Mouse (Mus musculus) MEL (cell line): ENCODE data around the gene Olfr1019. TPM values are rescaled to one million over a fixed set of nuclear protein-coding genes. Genes with fewer than 3 reads are reported as not detected.

Source experiments
- DNase-seq: peaks from one replicate; pipeline ENCODE4 v3.0.0; 2011; ENCODE audit warnings: low read depth, low spot score
- H3K27ac ChIP-seq: 2 replicates; pipeline ENCODE4 v1.5.1; 2012; ENCODE audit warnings: low read depth, mild to moderate bottlenecking, control low read depth, low read length, moderate library complexity; ENCODE audit not compliant: control insufficient read depth
- H3K27me3 ChIP-seq, 2 experiments: fragments of 150-350 bp in 1 of 2; sonication (generic) in 1 of 2; 2 replicates each; pipeline ENCODE4 v1.6.1; 2012; ENCODE audit warnings: low read length in 2 of 2, mild to moderate bottlenecking in 2 of 2, improper control_type of control experiment in 1 of 2, moderate library complexity in 1 of 2; ENCODE audit not compliant: insufficient read depth in 2 of 2, control insufficient read depth in 1 of 2
- H3K36me3 ChIP-seq, 2 experiments: 2 replicates each; pipeline ENCODE4 v1.6.1; 2012 to 2014; ENCODE audit warnings: low read length in 2 of 2, improper control_type of control experiment in 1 of 2, inconsistent platforms in 1 of 2, mild to moderate bottlenecking in 1 of 2; ENCODE audit not compliant: insufficient read depth in 2 of 2, control insufficient read depth in 1 of 2
- H3K4me1 ChIP-seq, 2 experiments: fragments of 150-350 bp in 1 of 2; sonication (generic) in 1 of 2; 2 replicates each; pipeline ENCODE4 v1.6.1; 2012; ENCODE audit warnings: low read length in 2 of 2, improper control_type of control experiment in 1 of 2, mild to moderate bottlenecking in 1 of 2; ENCODE audit not compliant: insufficient read depth in 2 of 2, control insufficient read depth in 1 of 2
- H3K4me3 ChIP-seq, 2 experiments: fragments of 150-350 bp in 1 of 2; sonication (generic) in 1 of 2; 2 replicates each; pipeline ENCODE4 v1.5.1; 2012; ENCODE audit warnings: low read depth in 2 of 2, low read length in 2 of 2, mild to moderate bottlenecking in 2 of 2, moderate library complexity in 2 of 2, control low read depth in 1 of 2, improper control_type of control experiment in 1 of 2; ENCODE audit not compliant: control insufficient read depth in 1 of 2, insufficient read depth in 1 of 2
- H3K79me2 ChIP-seq: 2 replicates; pipeline ENCODE4 v1.6.1; 2012; ENCODE audit warnings: mild to moderate bottlenecking, low read length, moderate library complexity; ENCODE audit not compliant: control insufficient read depth, poor library complexity, insufficient read depth
- H3K9ac ChIP-seq: 2 replicates; pipeline ENCODE4 v1.6.1; 2012; ENCODE audit warnings: low read depth, mild to moderate bottlenecking, control low read depth, low read length, moderate library complexity; ENCODE audit not compliant: control insufficient read depth, poor library complexity, severe bottlenecking
- H3K9me3 ChIP-seq: fragments of 150-350 bp; sonication (generic); replicated peaks from 2 replicates; pipeline ENCODE4 v1.6.1; 2012; ENCODE audit warnings: mild to moderate bottlenecking, low read length, improper control_type of control experiment, moderate library complexity; ENCODE audit not compliant: insufficient read depth
- CTCF ChIP-seq, 3 experiments: IDR thresholded peaks in 2 of 3; conservative IDR thresholded peaks in 1 of 3; 2 replicates each; pipeline ENCODE4 v1.5.1; 2011 to 2012; ENCODE audit warnings: low read length in 3 of 3, low read depth in 2 of 3, mild to moderate bottlenecking in 2 of 3, improper control_type of control experiment in 1 of 3, inconsistent platforms in 1 of 3, mixed read lengths in 1 of 3, moderate library complexity in 1 of 3; ENCODE audit not compliant: control insufficient read depth in 1 of 3, insufficient read depth in 1 of 3, poor library complexity in 1 of 3, severe bottlenecking in 1 of 3
- EP300 ChIP-seq, 2 experiments: IDR thresholded peaks; 2 replicates each; pipeline ENCODE4 v1.6.1; 2011; ENCODE audit warnings: improper control_type of control experiment in 2 of 2, low read length in 2 of 2, low read depth in 1 of 2, mild to moderate bottlenecking in 1 of 2
- ETS1 ChIP-seq: IDR thresholded peaks from 2 replicates; pipeline ENCODE4 v1.6.1; 2012; ENCODE audit warnings: low read depth, mild to moderate bottlenecking, inconsistent platforms, low read length, improper control_type of control experiment, moderate library complexity
- MAFK ChIP-seq: IDR thresholded peaks from 2 replicates; pipeline ENCODE4 v1.6.1; 2011; ENCODE audit warnings: low read depth, mild to moderate bottlenecking, low read length, improper control_type of control experiment, borderline replicate concordance
- MAX ChIP-seq: IDR thresholded peaks from 2 replicates; pipeline ENCODE4 v1.6.1; 2011; ENCODE audit warnings: low read length, improper control_type of control experiment
- MAZ ChIP-seq: IDR thresholded peaks from 2 replicates; pipeline ENCODE4 v1.6.1; 2012; ENCODE audit warnings: low read depth, mild to moderate bottlenecking, inconsistent platforms, low read length, improper control_type of control experiment
- MEF2A ChIP-seq: IDR thresholded peaks from 2 replicates; pipeline ENCODE4 v1.6.1; 2014; ENCODE audit warnings: low read depth, mild to moderate bottlenecking, inconsistent platforms, low read length, improper control_type of control experiment; ENCODE audit not compliant: poor library complexity, insufficient replicate concordance, severe bottlenecking; ENCODE audit errors: extremely low read depth
- NELFE ChIP-seq: IDR thresholded peaks from 2 replicates; pipeline ENCODE4 v1.6.1; 2011; ENCODE audit warnings: low read depth, low read length, improper control_type of control experiment
- NRF1 ChIP-seq: IDR thresholded peaks from 2 replicates; pipeline ENCODE4 v1.6.1; 2014; ENCODE audit warnings: low read depth, mild to moderate bottlenecking, inconsistent platforms, low read length, improper control_type of control experiment, moderate library complexity; ENCODE audit not compliant: poor library complexity, insufficient read depth, severe bottlenecking
- POLR2AphosphoS2 ChIP-seq: IDR thresholded peaks from 2 replicates; pipeline ENCODE4 v1.6.1; 2011; ENCODE audit warnings: low read length, improper control_type of control experiment
- POLR2AphosphoS5 ChIP-seq: IDR thresholded peaks from 2 replicates; pipeline ENCODE4 v1.6.1; 2012; ENCODE audit warnings: low read depth, borderline replicate concordance, mild to moderate bottlenecking, inconsistent platforms, low read length, moderate library complexity, mixed read lengths
- RCOR1 ChIP-seq: IDR thresholded peaks from 2 replicates; pipeline ENCODE4 v1.6.1; 2012; ENCODE audit warnings: low read depth, mild to moderate bottlenecking, inconsistent platforms, low read length, improper control_type of control experiment
- SIN3A ChIP-seq: IDR thresholded peaks from 2 replicates; pipeline ENCODE4 v1.6.1; 2012; ENCODE audit warnings: low read length, improper control_type of control experiment, inconsistent platforms
- SMC3 ChIP-seq: IDR thresholded peaks from 2 replicates; pipeline ENCODE4 v1.6.1; 2011; ENCODE audit warnings: low read depth, low read length, improper control_type of control experiment
- TBP ChIP-seq: IDR thresholded peaks from 2 replicates; pipeline ENCODE4 v1.8.0; 2011; ENCODE audit warnings: low read depth, low read length, improper control_type of control experiment
- TCF12 ChIP-seq: IDR thresholded peaks from 2 replicates; pipeline ENCODE4 v1.6.1; 2014; ENCODE audit warnings: low read depth, mild to moderate bottlenecking, inconsistent platforms, low read length, improper control_type of control experiment, moderate library complexity
- UBTF ChIP-seq: IDR thresholded peaks from 2 replicates; pipeline ENCODE4 v1.6.1; 2012; ENCODE audit warnings: low read depth, mild to moderate bottlenecking, inconsistent platforms, low read length, improper control_type of control experiment, moderate library complexity, borderline replicate concordance; ENCODE audit not compliant: insufficient read depth
- USF1 ChIP-seq: IDR thresholded peaks from 2 replicates; pipeline ENCODE4 v1.6.1; 2014; ENCODE audit warnings: low read depth, mild to moderate bottlenecking, inconsistent platforms, low read length, improper control_type of control experiment, moderate library complexity
- ZC3H11A ChIP-seq: IDR thresholded peaks from 2 replicates; pipeline ENCODE4 v1.6.1; 2012; ENCODE audit warnings: low read depth, mild to moderate bottlenecking, inconsistent platforms, low read length, improper control_type of control experiment
- ZKSCAN1 ChIP-seq: IDR thresholded peaks from 2 replicates; pipeline ENCODE4 v1.6.1; 2012; ENCODE audit warnings: low read depth, mild to moderate bottlenecking, inconsistent platforms, low read length, improper control_type of control experiment, moderate library complexity
- polyA plus RNA-seq, 2 experiments: library from polyadenylated mRNA; stranded (reverse) in 1 of 2; unstranded in 1 of 2; fragments of >175 nt in 1 of 2; fragments of >200 nt in 1 of 2; gene quantifications; 2 replicates each; pipeline versions ENCODE4 v1.2.1 to v1.2.4; 2012; ENCODE audit warnings: low replicate concordance in 2 of 2, low read depth in 1 of 2; ENCODE audit not compliant: insufficient read length in 2 of 2, insufficient read depth in 1 of 2, missing spikeins in 1 of 2
- total RNA-seq: library from RNA; depleted of rRNA; stranded (reverse); fragments of 300-350 nt; gene quantifications from 2 replicates; pipeline ENCODE4 v1.2.3, GENCODE M21; 2012

The Olfr1019 gene
- total and polyA plus RNA-seq, 3 experiments = not detected

DNA sequence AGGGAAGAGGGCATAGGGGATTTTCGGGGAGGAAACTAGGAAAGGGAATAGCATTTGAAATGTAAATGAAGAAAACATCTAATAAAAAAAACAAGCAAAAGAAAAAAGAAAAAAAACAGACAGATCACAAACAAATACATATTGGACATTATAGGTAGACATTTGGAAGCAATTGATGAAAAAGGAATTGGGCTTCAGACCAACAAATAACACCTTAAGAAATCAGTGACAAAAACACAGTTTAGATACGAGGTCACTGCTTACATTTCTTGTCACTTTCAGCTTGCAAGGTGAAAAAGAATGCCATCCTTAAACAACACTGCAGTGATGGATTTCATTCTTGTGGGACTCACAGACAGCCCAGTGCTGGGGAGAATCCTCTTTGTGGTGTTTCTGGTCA is 23.0 kb upstream of the Olfr1019 start, which contains the start of gene Olfr1022:
TSS of gene Olfr1022 (plus strand) at position 301 of the 400 bp plus-strand sequence.
- H3K9ac ChIP-seq = no peak within 1 kb of the TSS
- no peaks in the 10 kb centered on the region for H3K27me3 ChIP-seq

DNA sequence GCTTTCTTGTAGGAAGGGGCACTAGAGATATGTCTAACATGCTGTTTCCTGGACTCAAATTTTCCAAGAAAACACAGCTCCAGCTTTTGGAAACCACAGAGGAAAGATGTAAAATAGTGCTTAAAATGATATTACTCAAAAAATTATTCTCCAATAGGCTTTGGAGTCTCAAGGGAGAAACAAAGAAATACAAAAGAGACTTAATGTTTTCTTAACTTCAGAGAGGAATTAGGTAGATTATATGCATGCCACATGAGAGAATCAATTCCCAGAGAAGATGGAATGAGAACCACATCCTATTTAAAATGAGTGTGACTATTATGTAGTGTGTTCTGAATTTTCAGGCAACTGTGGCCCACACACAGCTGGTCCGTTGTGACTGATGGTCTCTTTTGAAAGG is 1.4 kb upstream of the Olfr1019 start, which contains the start of gene Olfr1020:
TSS of gene Olfr1020 (plus strand) at position 301 of the 400 bp plus-strand sequence.
- Histone ChIP-seq H3K9ac (no peak within 1 kb of the TSS), H3K9me3 (no peaks in the 10 kb centered on the region), H3K36me3 (no peaks in the 10 kb centered on the region), H3K27me3 (no peaks in the 10 kb centered on the region), H3K79me2 (no peaks in the 10 kb centered on the region), H3K4me3 (no peak within 1 kb of the TSS), H3K27ac (no peak within 1 kb of the TSS), H3K4me1 (no peaks in the 10 kb centered on the region)
- TF ChIP-seq MEF2A (no peak), UBTF (no peak), ZKSCAN1 (no peak), EP300 (IDR thresholded peaks at IDR 0.05; ENCODE audit: low read depth in 1 of 2, low read length in 2 of 2) (no peak), MAZ (no peak), RCOR1 (no peak), POLR2AphosphoS5 (no peak), MAX (no peak), TCF12 (no peak)
- no peak for DNase-seq

More for the DNA sequence above, 23.0 kb upstream of the Olfr1019 start, which contains the start of gene Olfr1022:
- Histone ChIP-seq H3K79me2 (no peaks in the 10 kb centered on the region), H3K4me1 (no peaks in the 10 kb centered on the region), H3K27ac (no peak within 1 kb of the TSS), H3K36me3 (no peaks in the 10 kb centered on the region), H3K9me3 (no peaks in the 10 kb centered on the region)
- no peak for DNase-seq
- TF ChIP-seq TBP (no peak), MAFK (no peak), POLR2AphosphoS2 (no peak), ZC3H11A (no peak), NELFE (no peak)
- TF ChIP-seq, all 39 proteins: peak for 0
- H3K4me3 ChIP-seq = no peak within 1 kb of the TSS

DNA sequence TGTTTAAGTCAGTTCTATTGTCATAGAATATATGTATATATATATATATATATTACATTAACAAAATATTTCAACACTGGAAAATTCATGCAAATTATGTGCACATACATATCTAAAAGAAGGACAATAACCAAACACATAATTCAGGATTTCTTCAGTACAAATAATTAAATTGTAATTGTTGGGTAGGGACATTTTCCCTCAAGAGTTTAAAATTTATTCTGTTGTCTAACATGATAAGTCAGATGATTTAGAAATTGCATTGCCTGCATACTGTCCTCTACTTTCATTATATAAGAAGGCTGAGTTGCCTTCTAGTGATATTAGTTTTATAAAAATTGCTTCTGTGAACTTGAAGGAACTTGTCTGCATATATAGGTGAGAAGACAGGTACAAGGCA is 27.1 kb downstream of the Olfr1019 start, which contains the start of gene Olfr1018:
TSS of gene Olfr1018 (plus strand) at position 301 of the 400 bp plus-strand sequence.
- TF ChIP-seq SMC3 (no peak), CTCF (IDR thresholded peaks at IDR 0.05 in 2 of 3, conservative IDR thresholded peaks at IDR 0.05 in 1 of 3; ENCODE audit: control insufficient read depth in 1 of 3, insufficient read depth in 1 of 3, low read depth in 2 of 3, low read length in 3 of 3, poor library complexity in 1 of 3, severe bottlenecking in 1 of 3) (no peak), MEF2A (no peak), NRF1 (no peak), ETS1 (no peak), SIN3A (no peak), TBP (no peak), MAX (no peak), USF1 (no peak)
- Histone ChIP-seq H3K4me3 (no peak within 1 kb of the TSS), H3K79me2 (no peaks in the 10 kb centered on the region), H3K36me3 (no peaks in the 10 kb centered on the region), H3K27ac (no peak within 1 kb of the TSS), H3K9me3 (no peaks in the 10 kb centered on the region), H3K9ac (no peak within 1 kb of the TSS), H3K4me1 (no peaks in the 10 kb centered on the region), H3K27me3 (no peaks in the 10 kb centered on the region)
- no peak for DNase-seq
